Mouse (Mus musculus) midbrain, postnatal 0 days (tissue): ENCODE data around the gene Gm1043. TPM values are rescaled to one million over a fixed set of nuclear protein-coding genes. Genes with fewer than 3 reads are reported as not detected.

Experiments
- ATAC-seq: fragments of 200-750 bp; cut with Nextera tagmentation; 2 replicates; pipeline ENCODE4 v1.8.0; 2017; ENCODE audit warnings: moderate number of reproducible peaks, mild to moderate bottlenecking, moderate TSS enrichment, moderate library complexity; ENCODE audit not compliant: low FRiP score
- DNase-seq: peaks from one replicate; pipeline ENCODE4 v3.0.0-alpha.2; 2015; ENCODE audit warnings: low spot score
- H3K27ac ChIP-seq: fragments of 300-500 bp; sonication (generic); 2 replicates; pipeline ENCODE4 v1.5.1; 2014; ENCODE audit warnings: low read depth, mild to moderate bottlenecking, low read length, mixed read lengths
- H3K27me3 ChIP-seq: fragments of 300-500 bp; sonication (generic); 2 replicates; pipeline ENCODE4 v1.6.1; 2014; ENCODE audit warnings: low read length, control low read depth, mixed read lengths; ENCODE audit not compliant: insufficient read depth
- H3K36me3 ChIP-seq: fragments of 300-500 bp; sonication (generic); 2 replicates; pipeline ENCODE4 v1.6.1; 2014; ENCODE audit warnings: low read length, control low read depth, mixed read lengths; ENCODE audit not compliant: insufficient read depth
- H3K4me1 ChIP-seq: fragments of 300-500 bp; sonication (generic); 2 replicates; pipeline ENCODE4 v1.6.1; 2014; ENCODE audit warnings: mild to moderate bottlenecking, control low read depth, antibody characterized with exemption, low read length, mixed read lengths; ENCODE audit not compliant: insufficient read depth
- H3K4me2 ChIP-seq: fragments of 300-500 bp; sonication (generic); 2 replicates; pipeline ENCODE4 v1.6.1; 2014; ENCODE audit warnings: low read depth, mild to moderate bottlenecking, low read length, mixed read lengths; ENCODE audit not compliant: poor library complexity, severe bottlenecking
- H3K4me3 ChIP-seq: fragments of 300-500 bp; sonication (generic); 2 replicates; pipeline ENCODE4 v1.5.1; 2014; ENCODE audit warnings: low read depth, mild to moderate bottlenecking, low read length, moderate library complexity
- H3K9ac ChIP-seq: fragments of 300-500 bp; sonication (generic); replicated peaks from 2 replicates; pipeline ENCODE4 v1.6.1; 2014; ENCODE audit warnings: mild to moderate bottlenecking, low read length, moderate library complexity, mixed read lengths; ENCODE audit not compliant: poor library complexity, severe bottlenecking
- H3K9me3 ChIP-seq: fragments of 300-500 bp; sonication (generic); 2 replicates; pipeline ENCODE4 v1.6.1; 2016; ENCODE audit warnings: low read length, control low read depth
- CTCF ChIP-seq: IDR thresholded peaks from 2 replicates; pipeline ENCODE4 v1.5.1; 2016; ENCODE audit warnings: antibody characterized with exemption, mild to moderate bottlenecking
- WGBS: fragments of 180-500 bp; shearing (Covaris S2); extraction: QIAGEN DNeasy Blood & Tissue Kit; methylation state at CpG from one replicate; pipeline ENCODE4 v1.1.7; 2014; 5-methylcytosine and 5-hydroxymethylcytosine counted together
- polyA plus RNA-seq: library from polyadenylated mRNA; unstranded; fragments of >200 nt; fragmentation: Nextera tagmentation; extraction: Ambion mirVana; gene quantifications from 2 replicates; pipeline ENCODE4 v1.2.1, GENCODE M21; 2015
- total RNA-seq: library from RNA; depleted of rRNA; stranded (reverse); fragments of >200 nt; gene quantifications from 2 replicates; pipeline ENCODE4 v1.2.3, GENCODE M21; 2014

The Gm1043 gene
- total and polyA plus RNA-seq, 2 experiments from 2014 or later: 1.6 to 19.4 TPM

- H3K4me1 ChIP-seq: peaks cover 8% of the 10 kb centered on the region; the same call in 1 of the 2 replicates
- peak within 1 kb of the TSS; percentile 97 for H3K27ac ChIP-seq
- peak within 1 kb of the TSS; percentile 90 for H3K4me3 ChIP-seq
- H3K36me3 ChIP-seq: no peaks in the 10 kb centered on the region
- H3K9ac ChIP-seq: peak within 1 kb of the TSS; percentile 96
- DNase-seq (peak; percentile 92), ATAC-seq (peak; percentile 81)
- no peaks in the 10 kb centered on the region for H3K27me3 ChIP-seq
- H3K4me2 ChIP-seq: peak within 1 kb of the TSS; percentile 85
- no peak for TF ChIP-seq CTCF
- WGBS: under 1% methylated on average over 36 of the region's 56 CpGs
- H3K9me3 ChIP-seq: no peaks in the 10 kb centered on the region
Observed at GRCm38 (mm10) chr5:37241651-37242151, 156.5 kb downstream of the Gm1043 start, which contains the start of gene Crmp1. Gene Crmp1 (plus strand): TSS chr5:37241940.

GRCm38 (mm10) chr5:37242360-37243168 is 157.4 kb downstream of the Gm1043 start:
- H3K9ac ChIP-seq: peak overlapping the region; percentile 96
- H3K4me1 ChIP-seq: peaks cover 11% of the 10 kb centered on the region; the same call in 1 of the 2 replicates
- H3K4me2 ChIP-seq: peak overlapping the region; percentile 85
- 9% methylated on average over 43 of the region's 44 CpGs for WGBS
- peak overlapping the region; percentile 97 for H3K27ac ChIP-seq
- ATAC-seq (no peak), DNase-seq (no peak)
- H3K4me3 ChIP-seq: peak overlapping the region; percentile 90
- no peak for TF ChIP-seq CTCF
- no peaks in the 10 kb centered on the region for H3K9me3 ChIP-seq
- no peaks in the 10 kb centered on the region for H3K27me3 ChIP-seq
- no peaks in the 10 kb centered on the region for H3K36me3 ChIP-seq

- H3K36me3 ChIP-seq: no peaks in the 10 kb centered on the region
- peaks cover 17% of the 10 kb centered on the region for H3K4me1 ChIP-seq
- 2% methylated on average over 19 of the region's 19 CpGs for WGBS
- peak overlapping the region; percentile 85 for H3K4me2 ChIP-seq
- DNase-seq: peak; percentile 51
- H3K27me3 ChIP-seq: no peaks in the 10 kb centered on the region
- no peaks in the 10 kb centered on the region for H3K9me3 ChIP-seq
- H3K27ac ChIP-seq: peak overlapping the region; percentile 97
- H3K4me3 ChIP-seq: peak overlapping the region; percentile 90
- peak; percentile 23 for TF ChIP-seq CTCF
- ATAC-seq: no peak
- peak overlapping the region; percentile 96 for H3K9ac ChIP-seq
Observed at GRCm38 (mm10) chr5:37243169-37243886, 158.2 kb downstream of the Gm1043 start.

GRCm38 (mm10) chr5:37244161-37244560 is 159.0 kb downstream of the Gm1043 start:
- TF ChIP-seq CTCF: no peak
- ATAC-seq: peak; percentile 24; the same call in 1 of the 2 replicates
- WGBS: 3% methylated on average over 13 of the region's 13 CpGs

GRCm38 (mm10) chr5:37244666-37245242 is 159.6 kb downstream of the Gm1043 start:
- DNase-seq (no peak), ATAC-seq (no peak)
- peak overlapping the region; percentile 85 for H3K4me2 ChIP-seq
- H3K4me3 ChIP-seq: peak overlapping the region; percentile 90
- H3K9ac ChIP-seq: peak overlapping the region; percentile 96
- 34% methylated on average over 9 of the region's 9 CpGs for WGBS
- H3K27me3 ChIP-seq: no peaks in the 10 kb centered on the region
- TF ChIP-seq CTCF: no peak
- H3K27ac ChIP-seq: peak overlapping the region; percentile 97
- H3K4me1 ChIP-seq: peaks cover 27% of the 10 kb centered on the region
- H3K36me3 ChIP-seq: no peaks in the 10 kb centered on the region
- no peaks in the 10 kb centered on the region for H3K9me3 ChIP-seq

More at GRCm38 (mm10) chr5:37244161-37244560, 159.0 kb downstream of the Gm1043 start:
- Histone ChIP-seq H3K4me2 (peak overlapping the region; percentile 85), H3K9ac (peak overlapping the region; percentile 96), H3K4me1 (peaks cover 24% of the 10 kb centered on the region), H3K36me3 (no peaks in the 10 kb centered on the region), H3K27ac (peak overlapping the region; percentile 97), H3K9me3 (no peaks in the 10 kb centered on the region), H3K27me3 (no peaks in the 10 kb centered on the region), H3K4me3 (peak overlapping the region; percentile 90)
- peak; percentile 94 for DNase-seq
